Mouse (Mus musculus) lung, adult 10 weeks (tissue): ENCODE data around the gene Clpsl2. TPM values are rescaled to one million over a fixed set of nuclear protein-coding genes. Genes with fewer than 3 reads are reported as not detected.

Experiments
- polyA plus RNA-seq: library from polyadenylated mRNA; stranded (reverse); fragments of 350-450 nt; fragmentation: Illumina TruSeq; extraction: RNeasy Lipid Tissue Mini Kit (QIAGEN cat#74804); gene quantifications from one replicate; pipeline ENCODE4 v1.2.3, GENCODE M21; 2014; ENCODE audit warnings: low read depth, low replicate concordance; ENCODE audit not compliant: insufficient read depth

The Clpsl2 gene
- polyA plus RNA-seq = not detected

DNA sequence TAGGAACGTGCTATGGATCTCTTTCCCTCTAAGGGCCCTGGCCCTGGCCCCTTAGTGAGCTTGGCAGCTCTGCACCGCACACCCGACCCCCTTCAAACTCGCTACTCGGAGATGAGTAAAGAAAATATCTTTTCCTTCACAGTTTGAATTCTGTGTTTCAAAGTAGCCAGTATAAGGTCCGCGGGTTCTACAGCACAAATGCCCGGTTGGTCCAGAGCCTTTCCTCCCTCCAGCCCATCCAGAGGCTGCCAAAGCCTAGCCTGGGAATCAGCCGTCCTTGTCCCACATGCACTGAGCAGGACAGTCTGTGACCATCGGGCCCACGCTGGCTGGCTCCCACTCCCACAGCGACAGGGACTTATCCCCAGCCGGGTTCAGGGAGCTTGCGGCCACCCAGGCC is at the start of gene Clpsl2:
Gene Clpsl2 (plus strand): TSS at position 301 of the 400 bp plus-strand sequence.

DNA sequence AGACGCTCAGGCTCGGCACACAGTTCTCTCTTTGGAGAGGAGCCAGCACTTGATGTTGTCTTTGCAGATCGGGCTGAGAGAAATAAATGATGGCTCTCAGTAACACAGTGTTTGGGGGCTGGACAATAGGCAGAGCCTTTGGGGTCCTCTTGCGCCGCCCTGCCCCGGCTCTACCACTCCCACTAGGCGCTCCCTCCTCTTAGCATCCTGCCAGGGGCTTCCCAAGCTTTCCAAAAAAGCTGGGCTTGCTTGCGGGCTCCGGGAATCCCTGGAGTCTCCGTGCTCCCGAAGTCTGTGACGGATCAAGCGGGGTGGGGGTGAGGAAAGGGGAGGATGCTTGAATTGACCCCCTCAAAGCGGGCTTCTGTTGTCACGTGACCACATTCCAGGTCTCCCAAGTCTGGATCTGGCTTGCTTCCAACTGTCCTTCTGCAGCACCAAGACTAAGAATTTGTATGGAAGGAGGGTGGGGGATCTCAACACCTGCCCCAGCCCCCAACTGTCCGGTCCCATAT is 31.7 kb upstream of the Clpsl2 start, which contains the start of gene Fkbp5:
Gene Fkbp5 (minus strand): TSS at position 87 of the 515 bp plus-strand sequence.

DNA sequence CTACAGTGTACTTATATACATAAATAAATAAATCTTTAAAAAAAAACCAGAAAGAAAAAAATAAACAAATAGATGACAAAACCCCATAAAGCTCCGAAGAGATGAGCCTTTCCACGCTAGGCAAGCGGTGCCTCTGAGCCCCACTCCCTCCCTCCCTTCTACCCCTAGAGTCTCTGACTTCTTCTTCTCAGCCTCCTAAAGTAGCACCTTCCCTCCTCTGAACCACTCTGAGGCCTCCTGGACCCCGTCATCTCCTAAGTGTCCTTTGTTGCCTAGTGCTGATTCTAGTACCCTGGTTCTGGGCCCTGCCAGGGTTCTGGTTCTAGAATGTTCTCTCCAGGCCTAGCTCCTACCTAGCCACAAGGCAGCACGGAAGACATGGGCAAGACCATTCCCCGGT is 18.7 kb upstream of the Clpsl2 start, which contains the start of gene Armc12:
Gene Armc12 (plus strand): TSS at position 301 of the 400 bp plus-strand sequence.

DNA sequence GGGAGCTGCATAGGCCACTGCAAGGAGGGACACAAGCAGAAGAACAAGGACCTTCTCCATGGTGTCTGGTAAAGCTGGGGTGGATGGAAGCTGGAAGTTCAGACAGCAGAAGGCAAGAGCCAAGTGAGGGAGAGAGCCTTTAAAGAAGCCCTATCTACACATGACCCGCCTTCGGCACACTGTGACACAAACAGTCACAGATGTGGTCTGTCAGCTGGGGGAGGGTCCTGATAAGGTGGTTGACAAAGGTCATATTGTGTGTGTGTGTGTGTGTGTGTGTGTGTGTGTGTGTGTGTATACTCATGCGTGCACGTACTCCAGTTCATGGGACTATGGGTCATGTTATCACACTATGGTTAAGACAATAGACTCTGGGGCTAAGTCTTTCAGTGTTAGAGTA is 11.4 kb downstream of the Clpsl2 start, which contains the start of gene Clps:
Gene Clps (minus strand): TSS at position 169 of the 400 bp plus-strand sequence.

GRCm38 (mm10) chr17:28575244-28576125 is 26.3 kb downstream of the Clpsl2 start, which contains the start of gene Lhfpl5:
TSS of gene Lhfpl5 (plus strand) at chr17:28575641.

Other genes with a start within 250 kb of the Clpsl2 start
- 20.7 TPM for gene Fance, start 235.9 kb upstream of the Clpsl2 start, polyA plus RNA-seq
- 991 TPM for gene Rpl10a, start 220.9 kb upstream of the Clpsl2 start, polyA plus RNA-seq
- 11.4 TPM for gene Tead3, start 198.6 kb upstream of the Clpsl2 start, polyA plus RNA-seq
- gene Tulp1, start 184.2 kb upstream of the Clpsl2 start, polyA plus RNA-seq = 2.1 TPM
- 14.3 TPM for gene Fkbp5, start 31.9 kb upstream of the Clpsl2 start, polyA plus RNA-seq
- not detected for gene Armc12, start 18.6 kb upstream of the Clpsl2 start, polyA plus RNA-seq
- gene Clps, start 11.4 kb downstream of the Clpsl2 start, polyA plus RNA-seq = not detected
- not detected for gene Lhfpl5, start 26.2 kb downstream of the Clpsl2 start, polyA plus RNA-seq
- 15.8 TPM for gene Srpk1, start 73.3 kb downstream of the Clpsl2 start, polyA plus RNA-seq
- 0.31 TPM for gene Slc26a8, start 140.8 kb downstream of the Clpsl2 start, polyA plus RNA-seq
- gene Mapk14, start 141.9 kb downstream of the Clpsl2 start, polyA plus RNA-seq = 37.5 TPM
- not detected for gene AC170998.1, start 176.7 kb downstream of the Clpsl2 start, polyA plus RNA-seq
- gene Mapk13, start 219.9 kb downstream of the Clpsl2 start, polyA plus RNA-seq = 20.9 TPM